Mouse (Mus musculus) neural tube, embryonic 14.5 days (tissue): ENCODE results near the gene G3bp2. TPM values are rescaled to one million over a fixed set of nuclear protein-coding genes. Genes with fewer than 3 reads are reported as not detected.

ENCODE experiments used
- ATAC-seq: fragments of 200-750 bp; cut with Nextera tagmentation; 2 replicates; pipeline ENCODE4 v1.8.0; 2017; ENCODE audit warnings: low read depth, mild to moderate bottlenecking, moderate TSS enrichment, moderate library complexity
- H3K27ac ChIP-seq: fragments of 300-500 bp; sonication (generic); 2 replicates; pipeline ENCODE4 v1.5.1; 2014; ENCODE audit warnings: low read depth, mild to moderate bottlenecking, control low read depth, low read length, moderate library complexity, mixed read lengths
- H3K27me3 ChIP-seq: fragments of 300-500 bp; sonication (generic); 2 replicates; pipeline ENCODE4 v1.6.1; 2014; ENCODE audit warnings: low read length; ENCODE audit not compliant: control insufficient read depth, insufficient read depth
- H3K36me3 ChIP-seq: fragments of 300-500 bp; sonication (generic); 2 replicates; pipeline ENCODE4 v1.6.1; 2014; ENCODE audit warnings: low read length, mixed read lengths; ENCODE audit not compliant: control insufficient read depth, insufficient read depth
- H3K4me1 ChIP-seq: fragments of 300-500 bp; sonication (generic); 2 replicates; pipeline ENCODE4 v1.6.1; 2014; ENCODE audit warnings: low read length; ENCODE audit not compliant: control insufficient read depth, insufficient read depth
- H3K4me2 ChIP-seq: fragments of 300-500 bp; sonication (generic); 2 replicates; pipeline ENCODE4 v1.6.1; 2014; ENCODE audit warnings: mild to moderate bottlenecking, low read depth, low read length, control low read depth
- H3K4me3 ChIP-seq: fragments of 300-500 bp; sonication (generic); 2 replicates; pipeline ENCODE4 v1.5.1; 2014; ENCODE audit warnings: low read depth, low read length, control low read depth, mixed read lengths
- H3K9ac ChIP-seq: fragments of 300-500 bp; sonication (generic); replicated peaks from 2 replicates; pipeline ENCODE4 v1.6.1; 2014; ENCODE audit warnings: low read depth, mild to moderate bottlenecking, control low read depth, low read length, mixed read lengths
- H3K9me3 ChIP-seq: fragments of 300-500 bp; sonication (generic); 2 replicates; pipeline ENCODE4 v1.6.1; 2016; ENCODE audit warnings: low read length; ENCODE audit not compliant: control insufficient read depth
- WGBS: fragments of 180-500 bp; shearing (Covaris S2); extraction: QIAGEN DNeasy Blood & Tissue Kit; methylation state at CpG from one replicate; pipeline ENCODE4 v1.1.7; 2014; 5-methylcytosine and 5-hydroxymethylcytosine counted together
- polyA plus RNA-seq: library from polyadenylated mRNA; unstranded; fragments of >200 nt; fragmentation: Nextera tagmentation; extraction: Ambion mirVana; gene quantifications from 2 replicates; pipeline ENCODE4 v1.2.1, GENCODE M21; 2014

Gene G3bp2
- polyA plus RNA-seq, 1 experiment from 2014 or later = 408 TPM

- 42% methylated on average over 10 of the region's 10 CpGs for WGBS
- Histone ChIP-seq H3K4me2 (no peak overlapping the region), H3K4me3 (no peak overlapping the region)
Observed at GRCm38 (mm10) chr5:92106327-92107125, 23.0 kb upstream of the G3bp2 start.

GRCm38 (mm10) chr5:92103816-92104415 is 20.4 kb upstream of the G3bp2 start:
- Histone ChIP-seq H3K4me1 (no peaks in the 10 kb centered on the region), H3K9ac (no peak overlapping the region), H3K27me3 (no peaks in the 10 kb centered on the region), H3K9me3 (no peaks in the 10 kb centered on the region), H3K4me2 (no peak overlapping the region), H3K27ac (no peak overlapping the region), H3K36me3 (no peaks in the 10 kb centered on the region), H3K4me3 (no peak overlapping the region)
- WGBS = 69% methylated on average over 13 of the region's 13 CpGs
- no peak for ATAC-seq

More at GRCm38 (mm10) chr5:92106327-92107125, 23.0 kb upstream of the G3bp2 start:
- H3K27me3 ChIP-seq = no peaks in the 10 kb centered on the region
- no peak for ATAC-seq
- H3K9ac ChIP-seq = no peak overlapping the region
- H3K4me1 ChIP-seq = no peaks in the 10 kb centered on the region
- no peak overlapping the region for H3K27ac ChIP-seq
- H3K9me3 ChIP-seq = no peaks in the 10 kb centered on the region
- no peaks in the 10 kb centered on the region for H3K36me3 ChIP-seq

- H3K4me3 ChIP-seq = no peak overlapping the region
- H3K27ac ChIP-seq = no peak overlapping the region
- ATAC-seq = no peak
- H3K4me1 ChIP-seq = no peaks in the 10 kb centered on the region
- H3K4me2 ChIP-seq = no peak overlapping the region
- H3K36me3 ChIP-seq = no peaks in the 10 kb centered on the region
- no peaks in the 10 kb centered on the region for H3K9me3 ChIP-seq
- H3K27me3 ChIP-seq = no peaks in the 10 kb centered on the region
- WGBS = 64% methylated on average over 6 of the region's 6 CpGs
- no peak overlapping the region for H3K9ac ChIP-seq
Observed at GRCm38 (mm10) chr5:92103062-92103461, 19.5 kb upstream of the G3bp2 start.

DNA sequence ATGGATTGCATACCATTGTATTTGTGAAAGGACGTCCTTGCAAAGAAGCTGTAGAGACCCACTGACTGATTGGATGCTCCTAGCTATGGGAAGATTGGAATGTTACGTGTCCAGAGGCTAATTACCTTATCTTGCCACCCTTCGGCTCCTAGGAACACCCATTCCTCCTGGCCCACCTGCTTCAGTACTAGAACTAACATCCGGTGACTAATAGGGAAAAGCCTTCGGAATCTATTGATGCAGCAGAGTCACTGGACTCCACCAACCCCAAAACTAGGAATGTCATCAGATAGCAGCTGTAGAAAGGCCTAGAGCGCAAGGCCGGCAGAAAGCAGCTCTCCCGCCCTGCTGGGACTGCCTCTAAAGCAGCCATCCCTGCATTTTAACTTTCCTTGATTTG is 18.1 kb upstream of the G3bp2 start:
- no peaks in the 10 kb centered on the region for H3K9me3 ChIP-seq
- no peak overlapping the region for H3K4me3 ChIP-seq
- H3K27me3 ChIP-seq = no peaks in the 10 kb centered on the region
- H3K27ac ChIP-seq = no peak overlapping the region
- H3K4me2 ChIP-seq = no peak overlapping the region
- WGBS = 92% methylated on average over 8 of the region's 8 CpGs
- H3K36me3 ChIP-seq = no peaks in the 10 kb centered on the region
- no peak overlapping the region for H3K9ac ChIP-seq
- no peak for ATAC-seq
- no peaks in the 10 kb centered on the region for H3K4me1 ChIP-seq

DNA sequence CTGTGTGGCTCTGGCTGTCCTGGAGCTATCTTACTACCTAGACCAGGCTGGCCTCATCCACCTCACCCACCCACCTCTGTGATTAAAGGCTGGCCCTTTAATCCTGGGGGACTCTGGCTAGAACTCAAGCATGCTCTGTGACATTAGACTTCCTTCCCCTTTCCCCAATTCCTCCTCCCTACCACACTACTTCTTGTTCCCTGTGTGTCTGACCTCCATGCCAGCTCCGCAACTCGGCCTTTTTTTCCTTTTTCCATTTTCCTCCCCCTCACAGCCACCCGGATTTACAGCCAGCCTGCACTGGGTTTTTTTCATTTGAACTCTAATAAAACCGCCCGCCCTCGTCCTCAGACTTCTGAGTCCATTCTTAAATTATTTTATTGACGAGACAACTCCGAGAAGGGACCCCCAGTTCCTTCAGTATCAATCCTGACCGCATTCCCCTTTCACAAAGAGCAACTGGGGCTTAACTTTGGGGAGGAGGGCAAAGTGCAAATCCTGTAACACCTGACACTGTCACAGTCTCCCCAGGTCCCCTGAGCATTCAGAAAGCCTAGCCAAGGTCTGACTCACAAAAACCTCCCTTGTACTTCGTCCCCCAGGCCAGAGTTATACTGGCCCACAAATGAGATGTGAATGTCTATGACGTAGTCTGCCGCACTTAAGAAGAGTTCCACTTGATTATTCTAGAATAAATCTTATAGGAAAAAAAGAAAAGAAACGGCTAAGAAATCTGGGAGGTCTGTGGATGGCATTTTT is 15.0 kb upstream of the G3bp2 start:
- WGBS = 27% methylated on average over 13 of the region's 13 CpGs
- H3K36me3 ChIP-seq = no peaks in the 10 kb centered on the region
- no peak for ATAC-seq

DNA sequence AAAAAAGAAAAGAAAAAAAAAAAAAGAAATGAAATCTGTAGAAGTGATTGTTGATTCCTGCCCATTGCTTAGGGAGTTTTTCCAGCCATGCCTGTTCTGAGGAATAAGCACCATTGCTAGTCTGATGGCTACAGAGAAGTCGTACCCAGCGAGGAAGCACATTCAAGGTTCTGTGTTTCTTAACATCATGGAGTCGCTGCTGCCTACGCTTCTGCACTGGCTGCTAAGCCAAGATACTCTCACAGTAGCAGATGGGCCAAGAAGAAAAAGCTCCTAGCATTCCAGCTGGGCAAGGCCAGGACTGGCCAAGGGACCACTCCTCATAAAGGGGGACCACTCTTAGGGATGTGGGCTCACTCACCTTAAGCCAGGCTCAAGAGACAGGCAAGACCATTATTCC is 14.3 kb upstream of the G3bp2 start:
- WGBS = over 99% methylated on average over 4 of the region's 4 CpGs

More for the DNA sequence above, 15.0 kb upstream of the G3bp2 start:
- H3K4me3 ChIP-seq = no peak overlapping the region
- no peaks in the 10 kb centered on the region for H3K27me3 ChIP-seq
- no peaks in the 10 kb centered on the region for H3K4me1 ChIP-seq
- no peak overlapping the region for H3K9ac ChIP-seq
- H3K4me2 ChIP-seq = no peak overlapping the region
- no peak overlapping the region for H3K27ac ChIP-seq
- H3K9me3 ChIP-seq = no peaks in the 10 kb centered on the region

DNA sequence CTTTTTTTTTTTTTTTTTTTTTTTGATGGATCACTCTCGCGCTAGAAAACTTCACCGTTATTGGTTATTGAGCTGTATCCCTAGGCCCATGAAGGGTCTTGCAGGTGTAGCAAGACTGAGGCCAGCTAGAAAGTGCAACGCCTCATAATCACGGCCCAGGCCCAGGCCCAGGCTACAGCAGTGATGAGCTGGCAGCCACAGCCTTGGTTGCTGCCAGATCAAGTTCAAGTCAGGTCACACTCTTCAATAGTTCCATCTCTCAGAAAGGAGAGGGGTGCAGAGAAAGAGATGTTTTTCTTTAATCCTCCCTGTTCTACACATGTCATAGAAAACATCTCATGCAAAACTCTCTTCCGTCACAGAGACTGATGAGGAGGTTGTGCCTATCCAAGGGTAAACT is 13.3 kb upstream of the G3bp2 start:
- Histone ChIP-seq H3K27ac (no peak overlapping the region), H3K4me2 (no peak overlapping the region), H3K4me3 (no peak overlapping the region), H3K27me3 (no peaks in the 10 kb centered on the region), H3K4me1 (no peaks in the 10 kb centered on the region), H3K9me3 (no peaks in the 10 kb centered on the region), H3K36me3 (no peaks in the 10 kb centered on the region), H3K9ac (no peak overlapping the region)
- WGBS = 94% methylated on average over 6 of the region's 6 CpGs
- no peak for ATAC-seq

More for the DNA sequence above, 14.3 kb upstream of the G3bp2 start:
- Histone ChIP-seq H3K4me2 (no peak overlapping the region), H3K27me3 (no peaks in the 10 kb centered on the region), H3K9me3 (no peaks in the 10 kb centered on the region), H3K9ac (no peak overlapping the region), H3K36me3 (no peaks in the 10 kb centered on the region), H3K27ac (no peak overlapping the region), H3K4me1 (no peaks in the 10 kb centered on the region), H3K4me3 (no peak overlapping the region)
- no peak for ATAC-seq

GRCm38 (mm10) chr5:92094062-92094415 is 10.5 kb upstream of the G3bp2 start:
- H3K27ac ChIP-seq = no peak overlapping the region
- no peaks in the 10 kb centered on the region for H3K4me1 ChIP-seq
- H3K4me2 ChIP-seq = no peak overlapping the region
- no peak for ATAC-seq
- H3K27me3 ChIP-seq = no peaks in the 10 kb centered on the region
- WGBS = 80% methylated on average over 3 of the region's 3 CpGs
- no peaks in the 10 kb centered on the region for H3K36me3 ChIP-seq
- H3K9me3 ChIP-seq = no peaks in the 10 kb centered on the region
- no peak overlapping the region for H3K9ac ChIP-seq
- no peak overlapping the region for H3K4me3 ChIP-seq
